Mouse (Mus musculus) T-helper 2 cell (primary cell): Measurements from ENCODE around the gene Myo15.
"Not testable (repeated sequence)": the region's sequence is repeated elsewhere in the genome, so short reads cannot be mapped to it uniquely, and the experiment has no call there.

Experiments used
- in situ Hi-C: fragments of 300-600 bp; cut with MboI, MseI; formaldehyde crosslinking; loops from one replicate; pipeline ENCODE4 v1.15.1; 2025; ENCODE audit warnings: high pct_unique_total_duplicates

The Myo15 gene

DNA sequence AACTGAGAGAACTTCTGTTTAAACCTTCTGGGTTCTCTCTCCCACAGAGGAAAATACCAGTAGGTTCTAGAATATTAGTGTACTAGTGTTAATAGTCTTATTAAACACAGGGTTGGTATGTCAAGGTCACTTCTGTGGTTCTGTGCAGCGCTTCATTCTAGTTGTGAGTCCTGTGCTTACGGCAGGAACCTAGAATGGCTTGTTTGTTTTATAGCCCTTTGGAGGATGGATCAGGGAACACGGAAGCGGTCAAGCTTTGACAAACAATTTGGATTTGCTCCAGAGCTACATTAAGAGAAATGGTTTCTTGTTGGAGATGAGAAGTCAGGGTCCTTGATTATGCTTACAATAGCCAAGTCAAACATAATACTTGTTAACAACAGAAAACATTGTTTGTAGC, 76.3 kb downstream of the Myo15 start:
- in situ Hi-C loops = no loop called here

DNA sequence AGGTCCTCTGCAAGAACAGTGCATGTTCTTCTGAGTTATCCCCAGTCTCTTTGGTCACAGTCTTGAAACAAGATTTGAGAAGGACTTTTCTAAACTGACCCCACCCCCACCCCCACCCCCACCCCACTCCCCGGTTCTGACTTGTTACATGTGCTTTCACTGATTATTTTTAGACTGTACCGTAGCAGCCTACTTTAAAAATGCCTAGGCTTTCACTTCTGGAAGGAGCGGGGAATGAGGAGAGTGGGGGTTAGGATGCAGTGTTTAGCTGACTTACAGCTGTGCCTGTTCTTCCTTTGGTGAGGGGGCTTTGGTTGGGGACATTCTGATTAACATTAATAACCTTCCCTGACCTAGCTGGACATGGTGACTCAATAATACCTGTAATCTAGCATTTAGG, 79.0 kb downstream of the Myo15 start:
- in situ Hi-C loops = no loop called here

DNA sequence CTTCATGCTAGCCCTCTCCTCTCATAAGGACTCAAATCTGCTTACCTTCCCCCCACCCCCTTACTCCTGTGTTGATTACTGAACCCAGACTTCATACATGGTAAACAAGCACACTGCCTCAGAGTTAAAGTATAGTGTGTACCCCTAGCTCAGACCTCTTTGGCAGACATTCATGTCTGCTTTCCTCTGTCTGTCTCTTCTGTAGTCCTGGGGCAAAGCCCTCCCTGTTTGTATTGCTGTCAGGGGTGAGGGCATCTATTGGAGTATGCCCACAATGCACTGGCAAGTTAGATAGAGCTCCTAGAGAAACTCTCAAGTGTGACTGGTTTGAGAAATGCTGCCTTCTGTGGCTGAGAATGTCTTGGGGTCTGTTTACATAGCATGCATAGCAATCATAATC, 84.0 kb downstream of the Myo15 start:
- in situ Hi-C loops = no loop called here

DNA sequence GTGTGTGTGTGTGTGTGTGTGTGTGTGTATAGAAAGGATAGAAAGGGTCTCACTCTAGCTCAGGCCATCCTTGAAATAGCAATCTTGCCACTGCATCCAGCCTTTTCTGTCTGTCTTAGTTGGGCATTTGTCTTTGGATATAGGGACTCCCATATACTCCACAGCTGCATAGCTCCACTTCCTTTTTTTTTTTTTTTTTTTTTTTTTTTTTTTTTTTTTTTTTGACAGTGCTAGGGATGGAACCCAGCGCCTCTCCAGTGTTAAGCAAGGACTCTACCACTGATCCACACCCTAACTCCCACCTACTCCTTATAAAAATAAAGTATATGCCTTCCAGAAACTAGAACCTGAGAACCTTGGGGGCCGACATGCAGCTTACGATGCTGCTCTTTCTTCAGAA, 88.5 kb downstream of the Myo15 start:
- in situ Hi-C loops = no loop called here

DNA sequence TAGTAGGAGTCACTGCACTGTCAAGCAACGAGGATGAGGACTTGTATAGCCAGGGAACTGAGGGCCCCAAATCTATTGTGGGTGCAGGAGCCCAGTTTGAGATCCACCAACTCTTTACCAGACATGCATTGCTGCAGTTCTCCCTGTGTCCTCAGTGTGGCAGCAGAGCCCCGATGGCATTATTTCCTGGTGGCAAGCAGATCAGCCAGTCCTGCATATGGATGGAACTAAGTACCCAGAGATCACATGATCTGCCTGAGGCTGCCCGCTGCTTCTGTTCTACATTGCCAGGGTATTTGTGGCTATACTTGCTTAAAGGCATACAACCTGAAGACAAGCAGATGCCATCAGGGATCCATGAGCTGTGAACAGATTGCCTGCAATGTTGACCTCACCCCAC, 90.2 kb downstream of the Myo15 start:
- in situ Hi-C loops = no loop called here

DNA sequence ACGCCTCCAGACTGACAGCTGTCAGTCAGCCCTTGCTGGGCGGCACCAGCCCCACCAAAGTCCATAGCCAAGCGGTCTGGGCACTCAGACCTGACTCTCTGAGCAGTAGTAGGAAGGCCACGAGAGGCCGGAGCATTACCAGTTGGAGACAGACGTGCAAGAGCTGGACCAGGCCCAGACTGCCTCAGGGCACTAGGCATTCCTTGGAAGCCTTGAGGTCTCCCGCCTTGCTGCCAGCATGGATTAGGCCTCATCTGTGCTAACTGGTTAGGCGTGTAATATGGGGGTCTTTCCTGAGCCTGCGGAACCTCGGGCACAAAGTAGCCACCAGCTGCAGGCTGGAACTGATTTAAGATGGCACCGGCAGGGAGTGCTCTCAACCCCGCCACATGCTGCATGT, 104.9 kb downstream of the Myo15 start:
- in situ Hi-C loops = not testable (repeated sequence)
